Mouse (Mus musculus): Measurements from ENCODE around the gene Foxe1. TPM values are rescaled to one million over a fixed set of nuclear protein-coding genes. Genes with fewer than 3 reads are reported as not detected.

The Foxe1 gene
- 0.27 and 0.60 TPM in 2 replicates for polyA plus RNA-seq (2014; fragmentation: Nextera tagmentation; extraction: Ambion mirVana)

- H3K9ac ChIP-seq (replicated peaks; ENCODE audit: low read depth, low read length) = no peak within 1 kb of the TSS
- 0 out of 2 replicates have a peak, but pooled peaks cover 3% of the 10 kb centered on the region for H3K4me1 ChIP-seq (ENCODE audit: control insufficient read depth, insufficient read depth, low read length)
- H3K36me3 ChIP-seq (ENCODE audit: control insufficient read depth, insufficient read depth, low read length) = no peaks in the 10 kb centered on the region
- no peaks in the 10 kb centered on the region for H3K9me3 ChIP-seq (ENCODE audit: control insufficient read depth, low read depth, low read length)
- H3K4me2 ChIP-seq (replicated peaks; ENCODE audit: low read depth, low read length) = peak within 1 kb of the TSS; percentile 44
- H3K4me3 ChIP-seq (ENCODE audit: low read depth, low read length) = peak within 1 kb of the TSS; percentile 32
- no peak within 1 kb of the TSS for H3K27ac ChIP-seq (ENCODE audit: low read length)
- peaks cover 76% of the 10 kb centered on the region for H3K27me3 ChIP-seq (ENCODE audit: control insufficient read depth, insufficient read depth, low read length)
- peak; percentile 46; the same call in 1 of the 2 replicates for ATAC-seq (ENCODE audit: insufficient number of reproducible peaks, insufficient read depth, low FRiP score, low read depth)
- WGBS = 2% methylated on average over 67 of the region's 70 CpGs
Measured at GRCm38 (mm10) chr4:46343596-46344260, at the start of gene Foxe1. Gene Foxe1 (plus strand): TSS chr4:46343609.

GRCm38 (mm10) chr4:46304071-46304470 is 39.3 kb upstream of the Foxe1 start:
- WGBS = 4% methylated on average over 8 of the region's 8 CpGs
- H3K27me3 ChIP-seq (ENCODE audit: control insufficient read depth, insufficient read depth, low read length) = no peaks in the 10 kb centered on the region
- no peaks in the 10 kb centered on the region for H3K9me3 ChIP-seq (ENCODE audit: control insufficient read depth, low read depth, low read length)
- peak overlapping the region; percentile 56 for H3K4me2 ChIP-seq (replicated peaks; ENCODE audit: low read depth, low read length)
- no peaks in the 10 kb centered on the region for H3K36me3 ChIP-seq (ENCODE audit: control insufficient read depth, insufficient read depth, low read length)
- ATAC-seq (ENCODE audit: insufficient number of reproducible peaks, insufficient read depth, low FRiP score, low read depth) = 0 out of 2 replicates have a peak, but pooled peaks have one; percentile 42
- H3K4me1 ChIP-seq (ENCODE audit: control insufficient read depth, insufficient read depth, low read length) = no peaks in the 10 kb centered on the region
- no peak overlapping the region for H3K27ac ChIP-seq (ENCODE audit: low read length)
- no peak overlapping the region for H3K9ac ChIP-seq (replicated peaks; ENCODE audit: low read depth, low read length)
- peak overlapping the region; percentile 62; the same call in 1 of the 2 replicates for H3K4me3 ChIP-seq (ENCODE audit: low read depth, low read length)

- Histone ChIP-seq H3K9me3 (ENCODE audit: control insufficient read depth, low read depth, low read length) (no peaks in the 10 kb centered on the region), H3K4me3 (ENCODE audit: low read depth, low read length) (peak overlapping the region; percentile 62), H3K27ac (ENCODE audit: low read length) (no peak overlapping the region), H3K4me1 (ENCODE audit: control insufficient read depth, insufficient read depth, low read length) (no peaks in the 10 kb centered on the region), H3K27me3 (ENCODE audit: control insufficient read depth, insufficient read depth, low read length) (no peaks in the 10 kb centered on the region), H3K9ac (replicated peaks; ENCODE audit: low read depth, low read length) (peak overlapping the region; percentile 59), H3K36me3 (ENCODE audit: control insufficient read depth, insufficient read depth, low read length) (no peaks in the 10 kb centered on the region), H3K4me2 (replicated peaks; ENCODE audit: low read depth, low read length) (peak overlapping the region; percentile 56)
- 1% methylated on average over 71 of the region's 78 CpGs for WGBS
- ATAC-seq (ENCODE audit: insufficient number of reproducible peaks, insufficient read depth, low FRiP score, low read depth) = peak; percentile 82
Measured at GRCm38 (mm10) chr4:46304757-46305384, 38.5 kb upstream of the Foxe1 start.

GRCm38 (mm10) chr4:46305436-46305835 is 38.0 kb upstream of the Foxe1 start:
- WGBS = 24% methylated on average over 7 of the region's 7 CpGs

GRCm38 (mm10) chr4:46307341-46307740 is 36.1 kb upstream of the Foxe1 start:
- Histone ChIP-seq H3K9me3 (ENCODE audit: control insufficient read depth, low read depth, low read length) (no peaks in the 10 kb centered on the region), H3K27me3 (ENCODE audit: control insufficient read depth, insufficient read depth, low read length) (no peaks in the 10 kb centered on the region), H3K27ac (ENCODE audit: low read length) (no peak overlapping the region), H3K4me1 (ENCODE audit: control insufficient read depth, insufficient read depth, low read length) (no peaks in the 10 kb centered on the region), H3K4me2 (replicated peaks; ENCODE audit: low read depth, low read length) (no peak overlapping the region), H3K9ac (replicated peaks; ENCODE audit: low read depth, low read length) (no peak overlapping the region), H3K4me3 (ENCODE audit: low read depth, low read length) (no peak overlapping the region), H3K36me3 (ENCODE audit: control insufficient read depth, insufficient read depth, low read length) (no peaks in the 10 kb centered on the region)
- 52% methylated on average over 9 of the region's 9 CpGs for WGBS
- ATAC-seq (ENCODE audit: insufficient number of reproducible peaks, insufficient read depth, low FRiP score, low read depth) = no peak

More at GRCm38 (mm10) chr4:46305436-46305835, 38.0 kb upstream of the Foxe1 start:
- Histone ChIP-seq H3K36me3 (ENCODE audit: control insufficient read depth, insufficient read depth, low read length) (no peaks in the 10 kb centered on the region), H3K27ac (ENCODE audit: low read length) (no peak overlapping the region), H3K27me3 (ENCODE audit: control insufficient read depth, insufficient read depth, low read length) (no peaks in the 10 kb centered on the region), H3K4me1 (ENCODE audit: control insufficient read depth, insufficient read depth, low read length) (no peaks in the 10 kb centered on the region), H3K4me2 (replicated peaks; ENCODE audit: low read depth, low read length) (peak overlapping the region; percentile 56), H3K9me3 (ENCODE audit: control insufficient read depth, low read depth, low read length) (no peaks in the 10 kb centered on the region), H3K9ac (replicated peaks; ENCODE audit: low read depth, low read length) (peak overlapping the region; percentile 59; the same call in 1 of the 2 replicates), H3K4me3 (ENCODE audit: low read depth, low read length) (peak overlapping the region; percentile 62)
- no peak for ATAC-seq (ENCODE audit: insufficient number of reproducible peaks, insufficient read depth, low FRiP score, low read depth)

- ATAC-seq (ENCODE audit: insufficient number of reproducible peaks, insufficient read depth, low FRiP score, low read depth) = no peak
- no peaks in the 10 kb centered on the region for H3K27me3 ChIP-seq (ENCODE audit: control insufficient read depth, insufficient read depth, low read length)
Measured at GRCm38 (mm10) chr4:46307869-46308268, 35.5 kb upstream of the Foxe1 start.

GRCm38 (mm10) chr4:46311631-46312030 is 31.8 kb upstream of the Foxe1 start:
- Histone ChIP-seq H3K9ac (replicated peaks; ENCODE audit: low read depth, low read length) (no peak overlapping the region), H3K4me1 (ENCODE audit: control insufficient read depth, insufficient read depth, low read length) (no peaks in the 10 kb centered on the region), H3K4me2 (replicated peaks; ENCODE audit: low read depth, low read length) (no peak overlapping the region), H3K4me3 (ENCODE audit: low read depth, low read length) (no peak overlapping the region), H3K27me3 (ENCODE audit: control insufficient read depth, insufficient read depth, low read length) (no peaks in the 10 kb centered on the region), H3K36me3 (ENCODE audit: control insufficient read depth, insufficient read depth, low read length) (no peaks in the 10 kb centered on the region), H3K27ac (ENCODE audit: low read length) (no peak overlapping the region), H3K9me3 (ENCODE audit: control insufficient read depth, low read depth, low read length) (no peaks in the 10 kb centered on the region)
- WGBS = 71% methylated on average over 2 of the region's 2 CpGs
- ATAC-seq (ENCODE audit: insufficient number of reproducible peaks, insufficient read depth, low FRiP score, low read depth) = no peak

More at GRCm38 (mm10) chr4:46307869-46308268, 35.5 kb upstream of the Foxe1 start:
- Histone ChIP-seq H3K4me3 (ENCODE audit: low read depth, low read length) (no peak overlapping the region), H3K4me1 (ENCODE audit: control insufficient read depth, insufficient read depth, low read length) (no peaks in the 10 kb centered on the region), H3K36me3 (ENCODE audit: control insufficient read depth, insufficient read depth, low read length) (no peaks in the 10 kb centered on the region), H3K9me3 (ENCODE audit: control insufficient read depth, low read depth, low read length) (no peaks in the 10 kb centered on the region), H3K27ac (ENCODE audit: low read length) (no peak overlapping the region), H3K4me2 (replicated peaks; ENCODE audit: low read depth, low read length) (no peak overlapping the region), H3K9ac (replicated peaks; ENCODE audit: low read depth, low read length) (no peak overlapping the region)
- 84% methylated on average over 7 of the region's 7 CpGs for WGBS

- no peak overlapping the region for H3K27ac ChIP-seq (ENCODE audit: low read length)
- no peaks in the 10 kb centered on the region for H3K36me3 ChIP-seq (ENCODE audit: control insufficient read depth, insufficient read depth, low read length)
- no peak for ATAC-seq (ENCODE audit: insufficient number of reproducible peaks, insufficient read depth, low FRiP score, low read depth)
- no peaks in the 10 kb centered on the region for H3K4me1 ChIP-seq (ENCODE audit: control insufficient read depth, insufficient read depth, low read length)
- 0 out of 2 replicates have a peak, but pooled peaks cover 3% of the 10 kb centered on the region for H3K27me3 ChIP-seq (ENCODE audit: control insufficient read depth, insufficient read depth, low read length)
- H3K4me2 ChIP-seq (replicated peaks; ENCODE audit: low read depth, low read length) = no peak overlapping the region
- H3K9ac ChIP-seq (replicated peaks; ENCODE audit: low read depth, low read length) = no peak overlapping the region
- H3K4me3 ChIP-seq (ENCODE audit: low read depth, low read length) = no peak overlapping the region
- peaks cover 3% of the 10 kb centered on the region; the same call in 1 of the 2 replicates for H3K9me3 ChIP-seq (ENCODE audit: control insufficient read depth, low read depth, low read length)
- WGBS = 85% methylated on average over 13 of the region's 13 CpGs
Measured at GRCm38 (mm10) chr4:46321730-46322389, 21.5 kb upstream of the Foxe1 start.

All from stomach, embryonic 14.5 days (tissue).